Mouse (Mus musculus): Measurements from ENCODE around the gene Borcs8. TPM values are rescaled to one million over a fixed set of nuclear protein-coding genes. Genes with fewer than 3 reads are reported as not detected.

Gene Borcs8
- total and polyA plus RNA-seq, 2 experiments from 2014 or later: 32.1 to 68.4 TPM

- Histone ChIP-seq H3K9ac (replicated peaks; ENCODE audit: low read depth, low read length) (no peak overlapping the region), H3K27me3 (ENCODE audit: control insufficient read depth, insufficient read depth, low read length) (no peaks in the 10 kb centered on the region), H3K27ac (ENCODE audit: low read depth) (no peak overlapping the region), H3K9me3 (replicated peaks; ENCODE audit: control insufficient read depth, low read length) (no peaks in the 10 kb centered on the region), H3K36me3 (replicated peaks; ENCODE audit: control insufficient read depth, insufficient read depth, low read length) (peaks cover 35% of the 10 kb centered on the region), H3K4me3 (ENCODE audit: low read depth, low read length) (no peak overlapping the region), H3K4me2 (ENCODE audit: low read depth, low read length) (no peak overlapping the region), H3K4me1 (ENCODE audit: control insufficient read depth, insufficient read depth) (no peaks in the 10 kb centered on the region)
- ATAC-seq (ENCODE audit: insufficient read depth, low read depth) (no peak), DNase-seq (ENCODE audit: low spot score) (no peak)
- 83% methylated on average over 3 of the region's 3 CpGs for WGBS
- no peak for TF ChIP-seq CTCF (IDR thresholded peaks at IDR 0.05; ENCODE audit: low read depth)
- no peak for TF ChIP-seq EP300 (IDR thresholded peaks at IDR 0.05; ENCODE audit: low read depth)
Observed at GRCm38 (mm10) chr8:70194191-70194590, 54.9 kb downstream of the Borcs8 start.

GRCm38 (mm10) chr8:70195762-70196161 is 56.5 kb downstream of the Borcs8 start:
- Histone ChIP-seq H3K4me3 (ENCODE audit: low read depth, low read length) (no peak overlapping the region), H3K4me2 (ENCODE audit: low read depth, low read length) (no peak overlapping the region), H3K27ac (ENCODE audit: low read depth) (no peak overlapping the region), H3K9me3 (replicated peaks; ENCODE audit: control insufficient read depth, low read length) (no peaks in the 10 kb centered on the region), H3K36me3 (replicated peaks; ENCODE audit: control insufficient read depth, insufficient read depth, low read length) (peaks cover 22% of the 10 kb centered on the region; the same call in 1 of the 2 replicates), H3K27me3 (ENCODE audit: control insufficient read depth, insufficient read depth, low read length) (no peaks in the 10 kb centered on the region), H3K4me1 (ENCODE audit: control insufficient read depth, insufficient read depth) (peaks cover 7% of the 10 kb centered on the region; the same call in 1 of the 2 replicates), H3K9ac (replicated peaks; ENCODE audit: low read depth, low read length) (no peak overlapping the region)
- TF ChIP-seq EP300 (IDR thresholded peaks at IDR 0.05; ENCODE audit: low read depth) (no peak), CTCF (IDR thresholded peaks at IDR 0.05; ENCODE audit: low read depth) (no peak)
- DNase-seq (ENCODE audit: low spot score): no peak
- 75% methylated on average over 2 of the region's 2 CpGs for WGBS
- no peak for ATAC-seq (ENCODE audit: insufficient read depth, low read depth)

Small RNA genes lying within 50 kb of the gene (microRNA-seq; reads per million reads assigned to microRNA genes)
- gene Mir7066: not detected

Other genes starting within 250 kb of the Borcs8 start
- 0.11 TPM in 1 of 2 replicates, not detected in the other for gene Tssk6, start 237.3 kb upstream of the Borcs8 start, total RNA-seq (2014; rRNA removed; ENCODE audit: low replicate concordance)
- gene Tssk6, start 237.3 kb upstream of the Borcs8 start, polyA plus RNA-seq (2015; fragmentation: Nextera tagmentation; extraction: Ambion mirVana): 1.1 and 1.2 TPM in 2 replicates
- 223 and 232 TPM in 2 replicates for gene Ndufa13, start 236.9 kb upstream of the Borcs8 start, total RNA-seq (2014; rRNA removed; ENCODE audit: low replicate concordance)
- 666 and 702 TPM in 2 replicates for gene Ndufa13, start 236.9 kb upstream of the Borcs8 start, polyA plus RNA-seq (2015; fragmentation: Nextera tagmentation; extraction: Ambion mirVana)
- gene Yjefn3, start 236.8 kb upstream of the Borcs8 start, total RNA-seq (2014; rRNA removed; ENCODE audit: low replicate concordance): 1.2 and 22.3 TPM in 2 replicates
- 12.9 and 13.9 TPM in 2 replicates for gene Yjefn3, start 236.8 kb upstream of the Borcs8 start, polyA plus RNA-seq (2015; fragmentation: Nextera tagmentation; extraction: Ambion mirVana)
- 26.9 and 58.8 TPM in 2 replicates for gene Gatad2a, start 143.1 kb upstream of the Borcs8 start, total RNA-seq (2014; rRNA removed; ENCODE audit: low replicate concordance)
- 17.0 and 18.9 TPM in 2 replicates for gene Gatad2a, start 143.1 kb upstream of the Borcs8 start, polyA plus RNA-seq (2015; fragmentation: Nextera tagmentation; extraction: Ambion mirVana)
- 71.1 and 92.3 TPM in 2 replicates for gene Mau2, start 96.8 kb upstream of the Borcs8 start, total RNA-seq (2014; rRNA removed; ENCODE audit: low replicate concordance)
- 25.6 and 28.0 TPM in 2 replicates for gene Mau2, start 96.8 kb upstream of the Borcs8 start, polyA plus RNA-seq (2015; fragmentation: Nextera tagmentation; extraction: Ambion mirVana)
- 11.5 TPM in 2 replicates for gene Sugp1, start 96.7 kb upstream of the Borcs8 start, total RNA-seq (2014; rRNA removed; ENCODE audit: low replicate concordance)
- 22.6 and 23.0 TPM in 2 replicates for gene Sugp1, start 96.7 kb upstream of the Borcs8 start, polyA plus RNA-seq (2015; fragmentation: Nextera tagmentation; extraction: Ambion mirVana)
- gene Tm6sf2, start 66.6 kb upstream of the Borcs8 start, total RNA-seq (2014; rRNA removed; ENCODE audit: low replicate concordance): 2.1 TPM in 1 of 2 replicates, not detected in the other
- gene Tm6sf2, start 66.6 kb upstream of the Borcs8 start, polyA plus RNA-seq (2015; fragmentation: Nextera tagmentation; extraction: Ambion mirVana): 1.0 and 1.3 TPM in 2 replicates
- not detected in 2 replicates for gene Hapln4, start 56.0 kb upstream of the Borcs8 start, total RNA-seq (2014; rRNA removed; ENCODE audit: low replicate concordance)
- not detected in 2 replicates for gene Hapln4, start 56.0 kb upstream of the Borcs8 start, polyA plus RNA-seq (2015; fragmentation: Nextera tagmentation; extraction: Ambion mirVana)
- gene Ncan, start 18.6 kb upstream of the Borcs8 start, total RNA-seq (2014; rRNA removed; ENCODE audit: low replicate concordance): 0.35 TPM in 1 of 2 replicates, not detected in the other
- 0.10 and 0.12 TPM in 2 replicates for gene Ncan, start 18.6 kb upstream of the Borcs8 start, polyA plus RNA-seq (2015; fragmentation: Nextera tagmentation; extraction: Ambion mirVana)
- 2.9 and 10.3 TPM in 2 replicates for gene Nr2c2ap, start 8.2 kb upstream of the Borcs8 start, total RNA-seq (2014; rRNA removed; ENCODE audit: low replicate concordance)
- 29.2 and 32.5 TPM in 2 replicates for gene Nr2c2ap, start 8.2 kb upstream of the Borcs8 start, polyA plus RNA-seq (2015; fragmentation: Nextera tagmentation; extraction: Ambion mirVana)
- gene Rfxank, start 345 bp upstream of the Borcs8 start, total RNA-seq (2014; rRNA removed; ENCODE audit: low replicate concordance): 29.4 and 48.4 TPM in 2 replicates
- gene Rfxank, start 345 bp upstream of the Borcs8 start, polyA plus RNA-seq (2015; fragmentation: Nextera tagmentation; extraction: Ambion mirVana): 22.5 and 23.9 TPM in 2 replicates
- not detected in 2 replicates for gene Mef2b, start 212 bp downstream of the Borcs8 start, total RNA-seq (2014; rRNA removed; ENCODE audit: low replicate concordance)
- gene Mef2b, start 212 bp downstream of the Borcs8 start, polyA plus RNA-seq (2015; fragmentation: Nextera tagmentation; extraction: Ambion mirVana): 0.20 TPM in 1 of 2 replicates, not detected in the other
- gene Tmem161a, start 32.9 kb downstream of the Borcs8 start, total RNA-seq (2014; rRNA removed; ENCODE audit: low replicate concordance): 155 and 174 TPM in 2 replicates
- 120 and 132 TPM in 2 replicates for gene Tmem161a, start 32.9 kb downstream of the Borcs8 start, polyA plus RNA-seq (2015; fragmentation: Nextera tagmentation; extraction: Ambion mirVana)
- gene Slc25a42, start 72.8 kb downstream of the Borcs8 start, total RNA-seq (2014; rRNA removed; ENCODE audit: low replicate concordance): 20.6 and 29.1 TPM in 2 replicates
- gene Slc25a42, start 72.8 kb downstream of the Borcs8 start, polyA plus RNA-seq (2015; fragmentation: Nextera tagmentation; extraction: Ambion mirVana): 16.5 and 19.1 TPM in 2 replicates
- gene Sugp2, start 94.7 kb downstream of the Borcs8 start, total RNA-seq (2014; rRNA removed; ENCODE audit: low replicate concordance): 32.0 and 48.7 TPM in 2 replicates
- 14.5 and 15.5 TPM in 2 replicates for gene Sugp2, start 94.7 kb downstream of the Borcs8 start, polyA plus RNA-seq (2015; fragmentation: Nextera tagmentation; extraction: Ambion mirVana)
- gene Armc6, start 95.0 kb downstream of the Borcs8 start, total RNA-seq (2014; rRNA removed; ENCODE audit: low replicate concordance): 20.1 and 26.5 TPM in 2 replicates
- gene Armc6, start 95.0 kb downstream of the Borcs8 start, polyA plus RNA-seq (2015; fragmentation: Nextera tagmentation; extraction: Ambion mirVana): 11.9 and 13.1 TPM in 2 replicates
- 29.1 and 38.9 TPM in 2 replicates for gene Homer3, start 143.3 kb downstream of the Borcs8 start, total RNA-seq (2014; rRNA removed; ENCODE audit: low replicate concordance)
- gene Homer3, start 143.3 kb downstream of the Borcs8 start, polyA plus RNA-seq (2015; fragmentation: Nextera tagmentation; extraction: Ambion mirVana): 19.5 TPM in 2 replicates
- gene Ddx49, start 163.0 kb downstream of the Borcs8 start, total RNA-seq (2014; rRNA removed; ENCODE audit: low replicate concordance): 33.1 and 35.6 TPM in 2 replicates
- gene Ddx49, start 163.0 kb downstream of the Borcs8 start, polyA plus RNA-seq (2015; fragmentation: Nextera tagmentation; extraction: Ambion mirVana): 24.4 and 26.7 TPM in 2 replicates
- gene Cope, start 163.0 kb downstream of the Borcs8 start, total RNA-seq (2014; rRNA removed; ENCODE audit: low replicate concordance): 154 and 193 TPM in 2 replicates
- gene Cope, start 163.0 kb downstream of the Borcs8 start, polyA plus RNA-seq (2015; fragmentation: Nextera tagmentation; extraction: Ambion mirVana): 294 and 295 TPM in 2 replicates
- 0.80 TPM in 1 of 2 replicates, not detected in the other for gene Cers1, start 176.3 kb downstream of the Borcs8 start, total RNA-seq (2014; rRNA removed; ENCODE audit: low replicate concordance)
- 0.27 and 0.59 TPM in 2 replicates for gene Cers1, start 176.3 kb downstream of the Borcs8 start, polyA plus RNA-seq (2015; fragmentation: Nextera tagmentation; extraction: Ambion mirVana)
- not detected in 2 replicates for gene Gdf1, start 190.3 kb downstream of the Borcs8 start, total RNA-seq (2014; rRNA removed; ENCODE audit: low replicate concordance)
- 0.18 and 0.20 TPM in 2 replicates for gene Gdf1, start 190.3 kb downstream of the Borcs8 start, polyA plus RNA-seq (2015; fragmentation: Nextera tagmentation; extraction: Ambion mirVana)
- 16.5 and 26.3 TPM in 2 replicates for gene Upf1, start 213.8 kb downstream of the Borcs8 start, total RNA-seq (2014; rRNA removed; ENCODE audit: low replicate concordance)
- gene Upf1, start 213.8 kb downstream of the Borcs8 start, polyA plus RNA-seq (2015; fragmentation: Nextera tagmentation; extraction: Ambion mirVana): 7.0 and 7.5 TPM in 2 replicates
- 3.2 and 9.8 TPM in 2 replicates for gene Comp, start 234.1 kb downstream of the Borcs8 start, total RNA-seq (2014; rRNA removed; ENCODE audit: low replicate concordance)
- 4.2 and 4.4 TPM in 2 replicates for gene Comp, start 234.1 kb downstream of the Borcs8 start, polyA plus RNA-seq (2015; fragmentation: Nextera tagmentation; extraction: Ambion mirVana)